Mouse (Mus musculus): Measurements from ENCODE around the gene Lrfn2. TPM values are rescaled to one million over a fixed set of nuclear protein-coding genes. Genes with fewer than 3 reads are reported as not detected.

Gene Lrfn2
- polyA plus RNA-seq, 1 experiment from 2014 or later = 1.6 TPM

DNA sequence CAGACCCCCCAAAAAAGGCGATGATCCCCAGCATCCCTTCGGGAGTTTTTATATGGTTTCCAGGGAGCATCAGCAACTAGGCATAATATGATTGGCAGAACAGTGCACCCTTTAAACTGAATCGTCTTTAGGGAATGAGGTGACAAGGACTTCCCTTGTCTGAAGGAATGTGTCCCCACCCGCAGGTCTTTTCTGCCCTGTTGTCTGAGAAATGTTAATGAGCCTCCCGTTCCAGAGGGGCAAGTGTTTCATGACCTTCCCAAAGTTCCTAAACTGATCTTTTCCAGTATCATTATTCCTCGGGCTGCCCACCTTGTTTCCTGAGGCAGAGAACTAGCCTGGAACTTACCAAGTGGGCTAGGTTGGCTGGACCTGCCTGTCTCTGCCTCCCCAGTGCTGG, 40.7 kb downstream of the Lrfn2 start:
- Histone ChIP-seq H3K4me1 (peaks cover 51% of the 10 kb centered on the region), H3K27ac (no peak overlapping the region), H3K36me3 (no peaks in the 10 kb centered on the region), H3K9ac (no peak overlapping the region), H3K4me3 (replicated peaks) (no peak overlapping the region), H3K9me3 (replicated peaks) (no peaks in the 10 kb centered on the region), H3K4me2 (no peak overlapping the region), H3K27me3 (no peaks in the 10 kb centered on the region)
- 51% methylated on average over 6 of the region's 6 CpGs for WGBS
- no peak for ATAC-seq (replicated peaks; ENCODE audit: low FRiP score)

DNA sequence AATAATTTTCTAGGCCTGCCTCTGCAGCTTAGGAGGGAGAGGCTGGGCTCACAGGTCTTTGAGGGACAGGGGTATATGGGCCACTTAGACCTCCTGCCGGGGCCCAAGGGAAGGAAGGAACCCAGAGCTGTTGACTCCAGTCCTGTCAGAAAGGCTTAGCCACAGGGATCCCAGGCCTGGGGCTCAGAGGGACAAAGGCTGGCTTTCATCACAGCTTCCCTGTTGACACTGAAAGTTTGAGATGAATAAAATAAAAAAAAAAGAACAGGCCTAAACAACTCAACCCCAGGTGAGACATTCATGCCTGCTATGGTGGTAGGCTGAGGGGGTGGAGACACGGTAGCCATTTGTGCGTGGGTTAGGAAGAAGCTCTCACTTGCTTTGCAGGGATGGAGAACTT, 41.2 kb downstream of the Lrfn2 start:
- Histone ChIP-seq H3K4me3 (replicated peaks) (no peak overlapping the region), H3K27me3 (no peaks in the 10 kb centered on the region), H3K9ac (no peak overlapping the region), H3K4me1 (peaks cover 53% of the 10 kb centered on the region), H3K27ac (0 out of 2 replicates have a peak overlapping the region, but pooled peaks have one; percentile 81), H3K36me3 (no peaks in the 10 kb centered on the region), H3K9me3 (replicated peaks) (no peaks in the 10 kb centered on the region), H3K4me2 (no peak overlapping the region)
- ATAC-seq (replicated peaks; ENCODE audit: low FRiP score) = no peak
- 49% methylated on average over 3 of the region's 3 CpGs for WGBS

DNA sequence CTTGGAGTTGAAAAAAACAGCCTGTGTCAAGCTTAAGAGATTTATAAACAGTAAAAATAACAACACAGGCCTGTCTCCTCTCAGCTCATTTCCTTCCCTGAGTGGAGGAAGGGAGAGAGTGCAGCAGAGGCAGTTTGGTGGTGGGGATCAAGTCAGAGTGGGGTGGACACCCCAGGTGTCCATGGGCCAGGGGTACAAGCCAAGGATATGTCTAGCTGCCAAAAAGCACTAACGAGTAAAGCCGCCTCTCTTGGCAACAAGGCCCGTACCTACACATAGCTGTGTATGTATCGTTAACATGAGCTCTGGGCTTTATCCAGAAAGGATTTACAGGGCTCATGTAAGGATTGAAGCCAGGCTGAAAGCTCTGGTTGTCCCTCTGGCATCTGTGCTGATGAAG, 42.9 kb downstream of the Lrfn2 start:
- H3K4me2 ChIP-seq = no peak overlapping the region
- H3K27ac ChIP-seq = peak overlapping the region; percentile 81
- WGBS = 49% methylated on average over 4 of the region's 4 CpGs
- no peak overlapping the region for H3K4me3 ChIP-seq (replicated peaks)
- H3K9me3 ChIP-seq (replicated peaks) = no peaks in the 10 kb centered on the region
- no peak overlapping the region for H3K9ac ChIP-seq
- 0 out of 2 replicates have a peak, but pooled peaks have one; percentile 26 for ATAC-seq (replicated peaks; ENCODE audit: low FRiP score)
- peaks cover 52% of the 10 kb centered on the region for H3K4me1 ChIP-seq
- no peaks in the 10 kb centered on the region for H3K27me3 ChIP-seq
- no peaks in the 10 kb centered on the region for H3K36me3 ChIP-seq

DNA sequence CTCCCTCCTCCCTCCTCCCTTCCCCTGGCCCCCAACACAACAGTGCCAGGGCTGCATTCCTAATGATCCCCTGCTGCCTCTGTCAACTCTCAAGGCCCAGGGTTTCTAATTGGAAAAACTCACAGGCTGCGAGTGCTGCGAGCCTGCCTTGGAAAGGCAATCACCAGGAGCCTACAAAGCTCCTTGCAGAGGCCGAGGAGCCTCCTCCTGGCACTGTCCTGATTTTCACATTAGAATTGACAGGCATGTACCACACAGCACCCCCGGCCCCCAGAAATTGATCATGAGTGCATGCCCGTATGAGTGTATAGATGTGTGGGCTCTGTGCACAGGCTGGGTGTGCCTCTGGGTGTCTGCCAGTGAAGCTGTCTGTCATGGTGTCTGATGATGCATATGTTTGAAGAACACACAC, 44.4 kb downstream of the Lrfn2 start:
- ATAC-seq (replicated peaks; ENCODE audit: low FRiP score) = no peak
- H3K27me3 ChIP-seq = no peaks in the 10 kb centered on the region
- WGBS = 60% methylated on average over 5 of the region's 5 CpGs
- H3K9ac ChIP-seq = no peak overlapping the region
- H3K36me3 ChIP-seq = no peaks in the 10 kb centered on the region
- H3K9me3 ChIP-seq (replicated peaks) = no peaks in the 10 kb centered on the region
- no peak overlapping the region for H3K4me3 ChIP-seq (replicated peaks)
- peaks cover 38% of the 10 kb centered on the region for H3K4me1 ChIP-seq
- no peak overlapping the region for H3K27ac ChIP-seq
- H3K4me2 ChIP-seq = no peak overlapping the region

DNA sequence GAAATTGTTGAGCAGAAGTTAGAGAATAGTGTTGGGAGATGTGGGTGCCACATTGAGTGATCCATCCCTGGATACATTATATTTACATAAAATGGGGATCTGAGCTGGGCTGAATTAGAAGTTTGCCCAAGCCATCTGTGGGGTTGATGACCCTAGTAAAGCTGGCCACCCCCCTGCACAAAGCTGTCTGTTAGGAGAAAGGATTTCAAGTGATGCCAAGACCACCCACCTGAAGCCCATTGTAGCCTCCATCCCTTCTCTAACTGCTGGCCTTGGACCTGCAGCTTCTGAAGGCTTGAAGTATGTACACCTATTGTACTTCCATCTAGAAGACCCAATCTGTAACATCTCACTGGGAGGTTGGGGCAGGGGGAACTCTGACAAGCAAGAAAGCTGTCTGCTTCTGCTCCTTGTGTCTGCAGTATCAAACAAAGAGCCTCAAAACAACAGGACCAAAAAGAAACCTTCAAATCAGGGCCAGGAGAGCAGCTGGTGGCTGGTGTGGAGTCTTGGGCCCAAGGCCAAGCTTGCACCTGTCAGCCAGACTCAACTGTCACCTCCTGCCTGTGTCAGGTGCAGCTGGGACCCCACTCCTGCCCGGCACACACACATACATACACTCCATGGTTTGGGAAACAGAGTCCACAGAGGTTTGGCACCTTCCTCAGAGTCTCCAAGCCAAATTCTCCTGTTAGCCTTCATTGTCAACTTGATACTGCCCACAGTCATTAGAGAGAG, 63.2 kb downstream of the Lrfn2 start:
- H3K4me1 ChIP-seq = peaks cover 11% of the 10 kb centered on the region
- no peak overlapping the region for H3K4me3 ChIP-seq (replicated peaks)
- no peaks in the 10 kb centered on the region for H3K27me3 ChIP-seq
- no peaks in the 10 kb centered on the region for H3K36me3 ChIP-seq
- H3K9me3 ChIP-seq (replicated peaks) = no peaks in the 10 kb centered on the region
- H3K27ac ChIP-seq = no peak overlapping the region
- WGBS = 67% methylated on average over 1 of the region's 1 CpGs
- no peak overlapping the region for H3K4me2 ChIP-seq
- no peak overlapping the region for H3K9ac ChIP-seq
- no peak for ATAC-seq (replicated peaks; ENCODE audit: low FRiP score)

DNA sequence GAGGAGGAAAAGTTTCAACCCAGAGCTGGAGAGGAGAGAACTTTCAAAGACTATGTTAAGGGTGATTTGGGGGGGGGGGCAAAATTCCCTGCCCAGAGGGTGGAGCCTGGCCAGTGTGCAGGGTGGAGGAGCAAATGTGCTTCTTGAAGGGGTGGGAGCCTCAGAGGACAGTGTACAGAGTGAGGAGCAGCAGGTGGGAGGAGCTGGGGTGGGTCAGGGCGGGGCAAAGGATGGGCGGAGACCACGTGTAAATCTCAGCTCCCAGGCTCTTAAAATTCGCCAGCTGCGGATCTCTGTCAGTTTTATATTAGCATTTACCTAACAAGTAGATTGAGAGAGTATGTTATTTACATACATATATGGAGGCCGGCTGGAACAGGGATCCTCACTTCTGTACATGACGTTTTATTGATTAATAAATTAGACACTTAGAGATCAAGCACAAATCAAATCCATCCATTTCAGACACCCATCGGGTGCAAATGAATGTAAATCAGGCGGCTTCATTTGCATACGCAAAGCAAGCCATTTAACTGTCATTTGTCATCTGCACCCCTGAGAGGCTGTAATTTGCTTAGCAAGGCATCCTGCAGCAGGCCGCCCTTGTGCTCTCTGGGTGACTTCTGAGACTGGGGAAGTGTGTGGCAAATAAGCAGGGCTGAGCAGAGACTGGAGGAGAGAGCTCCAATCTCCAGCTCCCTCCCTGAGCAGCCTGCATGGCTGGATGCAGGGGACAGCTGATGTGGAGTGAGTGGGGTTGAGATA, 67.5 kb downstream of the Lrfn2 start:
- Histone ChIP-seq H3K4me1 (peaks cover 11% of the 10 kb centered on the region), H3K36me3 (no peaks in the 10 kb centered on the region), H3K27ac (no peak overlapping the region), H3K9me3 (replicated peaks) (no peaks in the 10 kb centered on the region), H3K4me3 (replicated peaks) (no peak overlapping the region), H3K9ac (no peak overlapping the region), H3K4me2 (no peak overlapping the region), H3K27me3 (no peaks in the 10 kb centered on the region)
- WGBS = 8% methylated on average over 11 of the region's 11 CpGs
- peak; percentile 62; the same call in 1 of the 2 replicates for ATAC-seq (replicated peaks; ENCODE audit: low FRiP score)

DNA sequence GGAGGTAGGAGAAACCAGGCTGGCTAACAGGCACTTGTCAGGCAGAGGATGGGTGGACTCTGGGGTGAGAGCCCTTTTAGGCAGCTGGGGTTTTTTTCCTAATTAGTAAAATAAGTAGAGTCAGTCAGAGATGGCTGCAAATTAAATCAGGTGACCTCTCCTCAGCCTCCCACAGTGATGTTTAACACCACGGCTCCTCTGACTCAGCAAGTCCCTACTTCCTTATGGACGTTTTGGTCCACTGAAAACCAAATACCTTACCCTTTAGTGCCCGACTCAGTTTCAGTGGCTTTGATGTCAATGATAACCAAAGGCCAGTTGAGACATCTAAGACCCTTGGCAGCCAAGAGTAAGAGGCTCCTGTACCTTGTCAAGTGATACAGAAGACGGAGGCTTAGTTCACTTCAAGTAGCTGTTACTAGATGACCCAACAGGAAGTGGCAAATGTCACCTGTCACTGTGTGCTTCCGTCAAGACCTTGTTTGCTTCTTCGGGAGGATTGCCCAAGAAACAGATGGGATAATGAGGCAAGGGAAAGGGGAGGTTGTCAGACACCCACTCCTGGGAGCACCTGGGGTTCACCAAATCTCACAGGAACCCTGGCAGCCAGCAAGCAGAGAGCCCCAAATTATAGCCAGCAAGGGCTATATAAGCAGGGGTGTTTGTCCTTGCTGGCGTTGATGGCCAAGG, 77.3 kb downstream of the Lrfn2 start:
- Histone ChIP-seq H3K27me3 (no peaks in the 10 kb centered on the region), H3K4me2 (no peak overlapping the region), H3K9ac (no peak overlapping the region), H3K4me1 (0 out of 2 replicates have a peak, but pooled peaks cover 4% of the 10 kb centered on the region), H3K36me3 (no peaks in the 10 kb centered on the region), H3K27ac (no peak overlapping the region), H3K9me3 (replicated peaks) (no peaks in the 10 kb centered on the region), H3K4me3 (replicated peaks) (no peak overlapping the region)
- 29% methylated on average over 7 of the region's 7 CpGs for WGBS
- no peak for ATAC-seq (replicated peaks; ENCODE audit: low FRiP score)

DNA sequence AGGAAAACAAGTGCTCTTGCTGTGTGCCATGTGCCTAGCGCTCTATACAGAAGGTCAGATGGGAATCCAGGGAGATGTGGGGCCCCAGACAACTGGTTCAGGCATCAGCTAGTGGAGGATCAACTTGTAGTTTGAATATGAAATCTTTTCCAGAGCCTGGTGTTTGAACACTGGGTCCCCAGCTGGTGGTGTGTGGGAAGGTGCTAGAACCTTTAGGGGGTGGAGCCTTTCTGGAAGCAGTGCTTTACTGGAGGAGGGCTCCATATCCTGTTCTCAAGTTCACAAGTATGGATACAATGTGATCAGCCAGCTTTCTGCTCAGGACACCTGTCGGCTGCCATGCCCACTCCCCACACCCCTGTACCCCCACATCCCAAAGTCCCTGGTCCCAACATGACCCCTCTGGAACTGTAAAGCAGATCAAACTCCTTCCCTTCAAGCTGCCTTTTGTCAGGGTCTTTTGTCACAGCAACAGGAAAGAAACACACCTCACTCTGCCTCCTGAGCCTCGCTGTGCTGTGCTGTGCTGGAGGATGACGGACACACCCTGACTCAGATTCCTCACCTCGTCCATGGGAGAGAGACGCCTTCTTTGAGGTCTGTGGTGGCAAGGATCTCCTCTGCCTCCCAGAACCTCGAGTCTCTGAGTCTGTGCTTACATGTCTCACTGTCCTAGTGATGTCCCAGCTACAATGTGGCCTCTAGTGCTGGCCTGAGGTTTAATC, 81.9 kb downstream of the Lrfn2 start:
- no peaks in the 10 kb centered on the region for H3K36me3 ChIP-seq
- H3K9ac ChIP-seq = no peak overlapping the region
- H3K4me1 ChIP-seq = peaks cover 11% of the 10 kb centered on the region
- ATAC-seq (replicated peaks; ENCODE audit: low FRiP score) = no peak
- H3K4me2 ChIP-seq = no peak overlapping the region
- no peak overlapping the region for H3K27ac ChIP-seq
- 64% methylated on average over 7 of the region's 7 CpGs for WGBS
- H3K4me3 ChIP-seq (replicated peaks) = no peak overlapping the region
- H3K27me3 ChIP-seq = no peaks in the 10 kb centered on the region
- no peaks in the 10 kb centered on the region for H3K9me3 ChIP-seq (replicated peaks)

DNA sequence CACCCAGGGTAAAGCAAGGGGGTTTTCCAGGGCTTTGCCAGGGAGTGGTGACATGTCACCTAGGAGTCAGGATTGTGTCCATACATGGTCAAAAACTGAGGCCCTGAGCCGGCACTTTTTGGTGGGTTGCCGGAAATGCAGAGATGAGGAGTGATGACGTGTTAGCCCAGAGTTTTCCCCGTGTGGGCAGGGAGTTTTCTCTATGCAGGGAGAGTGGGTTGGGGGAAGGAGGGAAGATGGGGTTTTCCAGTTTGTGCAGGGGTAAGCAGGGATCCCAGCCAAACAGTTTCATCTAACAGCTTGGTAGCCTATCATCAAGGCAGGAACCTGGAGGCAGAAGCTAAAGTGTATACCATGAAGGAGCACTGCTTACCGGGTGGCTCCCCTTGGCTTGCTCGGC, 83.2 kb downstream of the Lrfn2 start:
- H3K9ac ChIP-seq = no peak overlapping the region
- ATAC-seq (replicated peaks; ENCODE audit: low FRiP score) = no peak
- 88% methylated on average over 6 of the region's 6 CpGs for WGBS
- H3K27ac ChIP-seq = no peak overlapping the region
- H3K36me3 ChIP-seq = no peaks in the 10 kb centered on the region
- no peaks in the 10 kb centered on the region for H3K27me3 ChIP-seq
- H3K4me3 ChIP-seq (replicated peaks) = no peak overlapping the region
- H3K9me3 ChIP-seq (replicated peaks) = no peaks in the 10 kb centered on the region
- H3K4me1 ChIP-seq = peaks cover 8% of the 10 kb centered on the region
- no peak overlapping the region for H3K4me2 ChIP-seq

DNA sequence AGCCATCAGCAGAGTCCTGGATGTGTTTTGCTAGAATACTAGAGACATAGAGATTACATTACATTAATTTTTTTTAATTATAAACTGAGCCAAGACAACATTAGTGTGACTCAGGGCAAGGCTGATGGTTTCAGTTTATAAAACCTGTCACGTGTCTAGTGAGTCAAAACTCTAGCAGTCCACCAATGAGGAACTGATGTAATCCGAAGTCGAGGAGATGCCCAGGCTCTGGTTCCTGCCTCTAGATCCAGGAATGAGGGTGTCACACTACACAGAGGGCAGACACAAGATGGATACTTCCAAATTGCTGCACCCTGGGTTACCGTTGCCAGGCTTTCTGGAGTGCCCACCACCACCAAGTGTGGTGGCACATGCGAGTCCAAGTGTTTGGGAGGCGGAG, 84.0 kb downstream of the Lrfn2 start:
- Histone ChIP-seq H3K4me2 (no peak overlapping the region), H3K27ac (no peak overlapping the region), H3K36me3 (no peaks in the 10 kb centered on the region), H3K27me3 (no peaks in the 10 kb centered on the region), H3K9ac (no peak overlapping the region), H3K4me3 (replicated peaks) (no peak overlapping the region), H3K4me1 (peaks cover 8% of the 10 kb centered on the region), H3K9me3 (replicated peaks) (no peaks in the 10 kb centered on the region)
- 92% methylated on average over 6 of the region's 6 CpGs for WGBS
- no peak for ATAC-seq (replicated peaks; ENCODE audit: low FRiP score)

DNA sequence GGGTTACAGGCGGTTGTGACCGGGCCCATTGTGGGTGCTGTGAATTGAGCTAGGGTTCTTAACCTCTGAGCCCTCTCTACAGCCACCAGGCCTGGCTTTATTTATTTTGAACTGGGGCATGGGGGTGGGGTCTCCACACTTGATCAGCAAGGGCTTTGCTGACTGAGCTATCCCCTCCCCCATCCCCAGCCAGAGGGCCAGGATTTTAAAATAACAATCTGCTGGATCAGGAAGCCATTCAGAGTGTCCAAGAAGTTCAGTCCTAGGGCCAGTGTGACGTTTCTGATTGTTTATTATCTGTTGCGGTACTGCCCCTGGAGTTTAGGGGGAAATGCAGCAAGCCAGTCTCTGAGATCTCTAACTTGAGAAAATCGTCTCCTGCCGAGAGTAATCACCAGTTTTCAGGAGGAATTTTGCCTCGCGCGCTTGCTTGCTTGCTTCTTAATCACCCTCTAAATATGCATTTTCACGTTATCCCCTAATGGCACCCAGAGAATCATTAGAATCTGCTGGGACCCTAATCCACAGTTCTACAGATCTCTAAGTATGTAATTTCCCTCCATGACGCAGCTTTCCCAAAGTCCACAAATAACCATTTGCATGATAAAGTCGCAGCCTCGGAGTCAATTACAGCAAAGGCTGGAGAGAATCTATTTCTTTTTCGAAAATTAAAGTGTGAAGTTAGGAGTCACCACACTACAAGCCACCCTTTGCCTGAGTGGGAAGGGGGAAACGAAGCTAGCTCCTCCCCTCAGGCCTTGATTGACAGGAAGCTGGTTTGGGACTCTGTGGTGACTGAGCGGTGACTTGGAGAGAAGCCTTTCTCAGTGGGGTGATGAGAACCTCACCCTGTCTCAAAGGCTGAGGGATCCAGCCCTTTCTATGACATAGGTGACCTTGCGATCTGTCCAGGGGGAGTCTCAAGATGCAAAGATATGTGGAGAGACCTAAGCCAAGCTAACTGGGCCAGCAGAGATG, 85.5 kb downstream of the Lrfn2 start:
- H3K4me3 ChIP-seq (replicated peaks) = no peak overlapping the region
- no peaks in the 10 kb centered on the region for H3K27me3 ChIP-seq
- no peaks in the 10 kb centered on the region for H3K36me3 ChIP-seq
- peaks cover 8% of the 10 kb centered on the region for H3K4me1 ChIP-seq
- H3K4me2 ChIP-seq = no peak overlapping the region
- ATAC-seq (replicated peaks; ENCODE audit: low FRiP score) = no peak
- H3K27ac ChIP-seq = no peak overlapping the region
- no peak overlapping the region for H3K9ac ChIP-seq
- no peaks in the 10 kb centered on the region for H3K9me3 ChIP-seq (replicated peaks)
- 51% methylated on average over 17 of the region's 17 CpGs for WGBS
